Mouse (Mus musculus): ENCODE results near the gene Mrpl34. TPM values are rescaled to one million over a fixed set of nuclear protein-coding genes. Genes with fewer than 3 reads are reported as not detected.
"Not testable (repeated sequence)": the region's sequence is repeated elsewhere in the genome, so short reads cannot be mapped to it uniquely, and the experiment has no call there.

Mrpl34 gene
- 115 and 122 TPM in 2 replicates for polyA plus RNA-seq (2015; fragmentation: Nextera tagmentation; extraction: Ambion mirVana)

DNA sequence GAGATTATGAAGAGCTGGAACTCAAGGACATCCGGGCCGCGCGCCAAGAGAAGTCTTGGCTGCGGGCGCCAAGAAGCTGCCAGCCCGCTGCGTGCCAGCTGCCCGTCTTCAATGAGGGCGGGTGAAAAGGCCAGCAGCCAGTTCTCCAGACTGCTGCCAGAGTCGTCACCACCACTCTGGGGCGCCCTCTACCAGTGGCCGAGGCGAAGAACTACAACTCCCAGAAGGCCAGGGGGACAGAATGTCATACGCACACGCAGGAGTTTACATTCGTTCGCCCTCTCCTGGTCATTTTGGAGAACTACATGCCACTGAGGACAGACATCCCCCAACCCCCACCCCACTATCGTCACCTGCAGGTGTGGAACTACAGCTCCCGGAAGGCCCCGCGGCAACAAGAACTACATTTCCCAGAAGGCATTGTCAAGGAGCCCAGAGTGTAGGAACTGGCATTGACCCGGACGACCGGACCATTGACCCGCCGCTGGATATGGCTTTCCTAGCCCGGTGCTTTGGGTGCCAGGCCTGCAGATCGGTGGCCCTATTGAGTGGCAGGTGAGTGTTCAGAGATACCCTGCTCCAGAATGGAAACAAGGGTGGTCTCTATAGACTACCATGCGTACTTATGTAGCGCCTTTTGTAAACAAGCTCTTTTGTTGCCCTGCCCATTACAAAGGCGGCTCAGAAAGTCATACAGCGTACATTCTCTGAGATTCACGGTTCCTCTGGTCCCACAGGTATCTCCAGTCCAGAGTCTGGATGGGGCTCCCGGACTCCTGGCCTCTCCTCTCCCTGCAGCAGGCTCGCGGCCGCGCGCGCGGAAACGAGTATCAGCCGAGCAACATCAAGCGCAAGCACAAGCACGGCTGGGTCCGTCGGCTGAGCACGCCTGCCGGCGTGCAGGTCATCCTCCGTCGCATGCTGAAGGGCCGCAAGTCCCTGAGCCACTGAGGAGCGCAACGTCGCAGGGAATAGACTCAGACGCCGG is at the start of gene Mrpl34:
Gene Mrpl34 (plus strand): TSS at position 447 of the 988 bp plus-strand sequence.
- Histone ChIP-seq H3K9me3 (replicated peaks) (no peaks in the 10 kb centered on the region), H3K4me1 (peaks cover 43% of the 10 kb centered on the region), H3K36me3 (peaks cover 15% of the 10 kb centered on the region; the same call in 1 of the 2 replicates), H3K27ac (replicated peaks) (peak within 1 kb of the TSS; percentile 94), H3K4me3 (replicated peaks) (peak within 1 kb of the TSS; percentile 94), H3K4me2 (replicated peaks) (peak within 1 kb of the TSS; percentile 84), H3K9ac (peak within 1 kb of the TSS; percentile 51), H3K27me3 (no peaks in the 10 kb centered on the region)
- ATAC-seq (ENCODE audit: insufficient number of reproducible peaks, low FRiP score, low TSS enrichment, low read depth): peak; percentile 68
- under 1% methylated on average over 59 of the region's 59 CpGs for WGBS

DNA sequence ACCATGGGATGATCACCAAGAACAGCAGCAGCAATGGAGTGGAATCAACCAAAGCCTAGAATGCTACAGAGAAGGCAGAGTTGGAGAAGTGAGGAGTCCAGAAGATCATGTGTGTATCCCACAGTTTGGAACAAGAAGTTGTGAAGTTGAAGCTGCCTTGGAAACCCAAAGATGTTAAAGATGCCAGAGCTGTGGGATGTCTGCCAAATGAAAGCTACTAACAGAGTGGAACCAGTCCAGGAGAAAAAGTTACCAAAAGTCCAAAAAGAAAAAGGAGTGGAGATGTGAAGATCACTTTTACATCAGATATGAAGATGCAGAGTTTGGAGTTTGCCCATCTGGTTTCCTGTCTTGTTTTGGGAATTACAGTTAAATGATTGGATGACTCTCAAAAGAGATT is 42.6 kb upstream of the Mrpl34 start:
- Histone ChIP-seq H3K27me3 (no peaks in the 10 kb centered on the region), H3K4me1 (no peaks in the 10 kb centered on the region), H3K4me3 (replicated peaks) (no peak overlapping the region), H3K4me2 (replicated peaks) (no peak overlapping the region), H3K27ac (replicated peaks) (no peak overlapping the region), H3K36me3 (no peaks in the 10 kb centered on the region), H3K9me3 (replicated peaks) (no peaks in the 10 kb centered on the region), H3K9ac (no peak overlapping the region)
- no peak for ATAC-seq (ENCODE audit: insufficient number of reproducible peaks, low FRiP score, low TSS enrichment, low read depth)

DNA sequence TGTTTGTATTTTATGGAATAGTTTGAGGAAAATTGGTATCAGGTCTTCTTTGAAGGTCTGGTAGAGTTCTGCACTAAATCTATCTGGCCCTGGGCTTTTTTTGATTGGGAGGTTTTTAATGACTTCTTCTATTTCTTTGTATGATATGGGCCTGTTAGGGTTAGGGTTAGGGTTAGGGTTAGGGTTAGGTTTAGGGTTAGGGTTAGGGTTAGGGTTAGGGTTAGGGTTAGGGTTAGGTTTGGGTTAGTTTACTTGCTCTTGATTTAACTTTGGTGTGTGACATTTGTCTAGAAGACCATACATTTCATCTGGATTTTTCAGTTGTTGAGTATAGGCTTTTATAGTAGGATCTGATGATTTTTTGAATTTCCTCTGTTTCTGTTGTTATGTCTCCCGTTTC is 31.8 kb upstream of the Mrpl34 start:
- not testable (repeated sequence) for H3K4me2 ChIP-seq (replicated peaks); H3K4me3 ChIP-seq (replicated peaks); H3K27ac ChIP-seq (replicated peaks); H3K4me1 ChIP-seq; ATAC-seq (ENCODE audit: insufficient number of reproducible peaks, low FRiP score, low TSS enrichment, low read depth); H3K27me3 ChIP-seq; H3K9me3 ChIP-seq (replicated peaks); H3K9ac ChIP-seq; H3K36me3 ChIP-seq
- WGBS: 75% methylated on average over 1 of the region's 1 CpGs

DNA sequence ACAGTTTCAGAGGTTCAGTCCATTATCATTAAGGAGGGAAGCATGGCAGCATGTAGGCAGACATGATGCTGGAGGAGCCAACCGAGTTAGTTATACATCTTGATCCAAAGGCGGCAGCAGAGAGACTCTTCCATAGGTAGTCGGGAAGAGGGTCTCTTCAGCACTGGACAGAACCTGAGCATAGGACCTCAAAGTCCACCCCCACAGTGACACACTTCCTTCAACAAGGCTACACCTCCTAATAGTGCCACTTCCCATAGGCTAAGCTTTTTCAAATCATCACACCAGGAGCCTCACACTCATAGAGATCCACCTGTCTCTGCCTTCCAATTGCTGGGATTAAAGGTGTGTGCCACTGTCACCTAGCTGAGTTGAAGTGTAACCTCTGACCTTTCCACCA is 27.7 kb upstream of the Mrpl34 start:
- H3K4me1 ChIP-seq: no peaks in the 10 kb centered on the region
- 54% methylated on average over 3 of the region's 3 CpGs for WGBS
- ATAC-seq (ENCODE audit: insufficient number of reproducible peaks, low FRiP score, low TSS enrichment, low read depth): no peak
- peaks cover 3% of the 10 kb centered on the region; the same call in 1 of the 2 replicates for H3K27me3 ChIP-seq
- no peaks in the 10 kb centered on the region for H3K36me3 ChIP-seq
- no peaks in the 10 kb centered on the region for H3K9me3 ChIP-seq (replicated peaks)
- H3K4me2 ChIP-seq (replicated peaks): no peak overlapping the region
- no peak overlapping the region for H3K27ac ChIP-seq (replicated peaks)
- H3K4me3 ChIP-seq (replicated peaks): no peak overlapping the region
- H3K9ac ChIP-seq: no peak overlapping the region

DNA sequence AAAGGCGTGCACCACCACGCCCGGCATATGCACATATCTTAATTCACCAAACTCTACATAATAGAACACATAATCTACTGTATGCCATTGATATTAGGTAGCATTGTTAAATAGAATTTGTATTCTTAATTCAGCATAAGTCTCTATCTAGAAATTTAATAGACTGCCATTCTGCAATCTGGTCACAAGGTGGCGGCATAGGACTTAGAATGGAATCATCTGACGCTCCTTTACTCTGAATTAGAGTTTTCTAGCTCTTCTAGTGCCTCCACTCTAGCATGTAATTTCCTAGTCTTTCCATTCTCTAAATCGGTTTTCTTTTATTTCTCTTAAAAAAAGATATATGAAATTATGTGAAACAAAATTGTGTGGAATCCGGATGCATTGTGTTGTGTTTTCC is 23.4 kb upstream of the Mrpl34 start:
- H3K36me3 ChIP-seq: no peaks in the 10 kb centered on the region
- H3K9ac ChIP-seq: no peak overlapping the region
- WGBS: under 1% methylated on average over 7 of the region's 7 CpGs
- no peaks in the 10 kb centered on the region for H3K9me3 ChIP-seq (replicated peaks)
- peaks cover 4% of the 10 kb centered on the region for H3K27me3 ChIP-seq
- no peak for ATAC-seq (ENCODE audit: insufficient number of reproducible peaks, low FRiP score, low TSS enrichment, low read depth)
- H3K27ac ChIP-seq (replicated peaks): no peak overlapping the region
- H3K4me2 ChIP-seq (replicated peaks): no peak overlapping the region
- H3K4me3 ChIP-seq (replicated peaks): no peak overlapping the region
- H3K4me1 ChIP-seq: no peaks in the 10 kb centered on the region

DNA sequence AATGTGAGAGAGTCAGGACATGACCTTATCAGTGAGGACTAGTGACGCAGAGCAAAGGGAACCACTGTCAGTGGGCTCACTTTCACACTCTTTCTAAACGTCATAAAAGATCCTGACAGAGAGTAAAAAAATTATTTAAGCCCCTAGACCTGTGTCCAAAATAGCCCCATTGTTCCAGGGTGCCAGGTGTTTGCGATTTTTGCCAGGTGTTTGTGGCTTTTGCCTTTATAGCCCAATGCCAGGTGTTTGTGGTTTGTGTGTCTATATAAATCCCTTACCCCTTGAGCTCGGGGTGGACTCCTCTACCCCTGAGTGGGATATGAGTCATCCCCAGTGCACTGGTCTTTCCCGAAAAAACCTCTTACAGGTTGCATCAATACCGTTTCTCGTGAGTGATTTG is 19.7 kb upstream of the Mrpl34 start:
- H3K4me3 ChIP-seq (replicated peaks): no peak overlapping the region
- no peak overlapping the region for H3K9ac ChIP-seq
- H3K9me3 ChIP-seq (replicated peaks): no peaks in the 10 kb centered on the region
- H3K27me3 ChIP-seq: peaks cover 4% of the 10 kb centered on the region
- WGBS: 72% methylated on average over 7 of the region's 7 CpGs
- ATAC-seq (ENCODE audit: insufficient number of reproducible peaks, low FRiP score, low TSS enrichment, low read depth): no peak
- H3K27ac ChIP-seq (replicated peaks): no peak overlapping the region
- no peak overlapping the region for H3K4me2 ChIP-seq (replicated peaks)
- H3K36me3 ChIP-seq: no peaks in the 10 kb centered on the region
- H3K4me1 ChIP-seq: no peaks in the 10 kb centered on the region

DNA sequence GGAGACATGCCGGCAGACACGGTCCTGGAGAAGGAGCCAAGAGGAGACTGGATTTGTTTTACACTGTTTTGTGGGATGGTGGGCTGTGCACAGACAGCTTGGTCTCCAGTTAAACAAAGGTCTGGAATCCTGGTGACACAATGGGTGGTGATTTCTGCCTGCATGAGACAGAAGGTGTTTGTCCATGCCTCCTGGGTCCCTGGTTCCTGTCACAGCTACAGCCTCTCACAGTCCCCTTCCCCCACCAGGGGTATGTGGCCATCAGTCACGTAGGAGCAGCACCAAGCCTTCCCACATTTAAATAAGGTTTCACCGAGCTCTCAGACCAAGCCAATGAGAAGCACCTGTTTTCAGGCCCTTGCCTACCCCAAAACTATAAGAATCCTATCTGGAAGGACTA is 13.4 kb upstream of the Mrpl34 start:
- Histone ChIP-seq H3K4me3 (replicated peaks) (no peak overlapping the region), H3K27ac (replicated peaks) (no peak overlapping the region), H3K27me3 (no peaks in the 10 kb centered on the region), H3K9me3 (replicated peaks) (no peaks in the 10 kb centered on the region), H3K36me3 (0 out of 2 replicates have a peak, but pooled peaks cover 2% of the 10 kb centered on the region), H3K9ac (no peak overlapping the region), H3K4me2 (replicated peaks) (no peak overlapping the region), H3K4me1 (no peaks in the 10 kb centered on the region)
- WGBS: 65% methylated on average over 4 of the region's 4 CpGs
- no peak for ATAC-seq (ENCODE audit: insufficient number of reproducible peaks, low FRiP score, low TSS enrichment, low read depth)

DNA sequence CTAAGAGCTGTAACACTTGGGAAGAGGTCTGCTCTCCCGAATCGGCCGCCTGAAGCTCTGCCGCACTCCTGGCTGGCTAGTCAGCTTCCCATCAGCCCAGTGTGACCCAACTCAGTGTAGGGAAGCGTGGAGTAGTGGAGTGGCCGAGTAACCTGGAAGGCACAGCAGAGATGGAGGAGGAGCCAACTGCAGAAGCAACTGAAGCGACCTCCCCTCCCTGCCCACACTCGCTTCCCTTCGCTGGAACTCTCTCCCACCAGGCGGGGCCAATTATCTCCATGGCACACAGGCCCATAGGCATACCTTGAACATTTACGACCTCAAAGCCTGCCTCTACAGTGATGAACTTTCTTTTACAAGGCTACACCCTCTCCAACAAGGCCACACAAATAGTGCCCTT is 13.0 kb upstream of the Mrpl34 start:
- Histone ChIP-seq H3K27ac (replicated peaks) (no peak overlapping the region), H3K4me3 (replicated peaks) (no peak overlapping the region), H3K4me2 (replicated peaks) (no peak overlapping the region), H3K27me3 (no peaks in the 10 kb centered on the region), H3K9me3 (replicated peaks) (no peaks in the 10 kb centered on the region), H3K36me3 (0 out of 2 replicates have a peak, but pooled peaks cover 2% of the 10 kb centered on the region), H3K9ac (no peak overlapping the region), H3K4me1 (no peaks in the 10 kb centered on the region)
- no peak for ATAC-seq (ENCODE audit: insufficient number of reproducible peaks, low FRiP score, low TSS enrichment, low read depth)
- 35% methylated on average over 11 of the region's 11 CpGs for WGBS

DNA sequence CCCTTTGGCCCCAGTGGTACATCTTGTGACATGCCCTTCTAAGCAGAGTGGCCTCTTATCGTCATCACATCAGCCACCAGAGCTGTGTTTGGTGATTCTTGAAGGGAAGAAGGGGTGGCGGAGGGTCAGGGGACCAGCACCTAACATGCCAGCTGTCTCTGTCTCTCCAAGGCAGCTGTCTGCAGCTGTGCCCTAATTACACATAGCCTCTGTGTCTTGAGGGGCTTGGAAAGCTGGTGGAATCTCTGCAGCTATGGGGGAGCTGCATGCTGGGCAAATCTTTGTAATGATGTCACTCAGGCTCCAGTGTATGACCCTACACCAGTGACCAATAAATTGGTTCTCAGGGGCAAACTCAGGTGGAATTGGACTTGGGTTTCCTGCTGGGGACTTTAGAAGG is 12.1 kb upstream of the Mrpl34 start:
- Histone ChIP-seq H3K9me3 (replicated peaks) (no peaks in the 10 kb centered on the region), H3K4me3 (replicated peaks) (no peak overlapping the region), H3K4me1 (0 out of 2 replicates have a peak, but pooled peaks cover 4% of the 10 kb centered on the region), H3K27me3 (no peaks in the 10 kb centered on the region), H3K27ac (replicated peaks) (no peak overlapping the region), H3K36me3 (peaks cover 7% of the 10 kb centered on the region; the same call in 1 of the 2 replicates), H3K9ac (no peak overlapping the region), H3K4me2 (replicated peaks) (no peak overlapping the region)
- ATAC-seq (ENCODE audit: insufficient number of reproducible peaks, low FRiP score, low TSS enrichment, low read depth): peak; percentile 55; the same call in 1 of the 2 replicates
- 60% methylated on average over 2 of the region's 2 CpGs for WGBS

DNA sequence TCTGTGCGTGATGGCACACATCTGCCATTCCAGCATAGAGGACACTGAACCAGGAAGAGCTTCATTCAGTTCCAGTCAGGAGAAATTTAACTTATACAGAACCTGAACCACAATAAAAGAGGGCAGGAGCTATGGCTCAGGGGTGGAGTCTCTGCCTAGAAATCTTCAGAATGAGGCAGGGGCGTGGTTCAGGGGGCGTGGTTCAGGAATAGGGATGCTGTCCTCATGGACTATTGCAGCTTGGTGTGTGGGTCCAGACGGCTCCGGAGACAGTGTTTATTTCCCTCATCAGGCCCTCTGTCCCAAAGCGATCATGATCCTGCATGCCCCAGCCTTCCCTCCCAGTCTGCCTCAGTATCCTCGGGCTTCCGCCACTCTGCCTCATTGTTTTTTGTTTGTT is 10.1 kb upstream of the Mrpl34 start:
- Histone ChIP-seq H3K27me3 (no peaks in the 10 kb centered on the region), H3K4me2 (replicated peaks) (no peak overlapping the region), H3K4me3 (replicated peaks) (no peak overlapping the region), H3K9ac (no peak overlapping the region), H3K27ac (replicated peaks) (no peak overlapping the region), H3K4me1 (0 out of 2 replicates have a peak, but pooled peaks cover 4% of the 10 kb centered on the region), H3K36me3 (peaks cover 26% of the 10 kb centered on the region), H3K9me3 (replicated peaks) (no peaks in the 10 kb centered on the region)
- ATAC-seq (ENCODE audit: insufficient number of reproducible peaks, low FRiP score, low TSS enrichment, low read depth): no peak
- 81% methylated on average over 8 of the region's 8 CpGs for WGBS

DNA sequence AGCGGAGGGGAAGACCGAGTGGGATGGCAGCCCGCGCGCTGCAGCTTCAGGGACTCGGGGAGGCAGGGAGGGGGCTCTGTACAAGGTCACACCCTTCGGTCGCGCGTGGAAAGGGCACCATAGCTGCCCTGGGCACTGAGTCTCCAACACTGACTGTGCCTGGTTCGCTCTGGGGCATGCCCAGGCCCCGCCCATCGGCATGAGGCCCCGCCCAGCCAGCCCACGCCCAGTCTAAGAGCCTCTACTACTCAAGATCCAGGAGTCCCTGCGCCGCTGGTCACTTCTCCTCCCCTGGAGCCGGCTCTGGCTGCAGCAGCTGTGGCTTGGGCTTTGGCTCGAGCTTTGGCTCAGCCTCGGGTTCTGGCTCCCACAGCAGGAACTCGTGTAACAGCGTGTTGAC is 7.9 kb upstream of the Mrpl34 start:
- Histone ChIP-seq H3K27me3 (no peaks in the 10 kb centered on the region), H3K4me2 (replicated peaks) (no peak overlapping the region), H3K9me3 (replicated peaks) (no peaks in the 10 kb centered on the region), H3K4me1 (0 out of 2 replicates have a peak, but pooled peaks cover 15% of the 10 kb centered on the region), H3K9ac (no peak overlapping the region), H3K27ac (replicated peaks) (no peak overlapping the region), H3K4me3 (replicated peaks) (no peak overlapping the region), H3K36me3 (peaks cover 42% of the 10 kb centered on the region)
- ATAC-seq (ENCODE audit: insufficient number of reproducible peaks, low FRiP score, low TSS enrichment, low read depth): peak; percentile 36; the same call in 1 of the 2 replicates
- 47% methylated on average over 22 of the region's 22 CpGs for WGBS
